Mouse (Mus musculus) forebrain, postnatal 0 days (tissue): ENCODE results near the gene Nutf2-ps1. TPM values are rescaled to one million over a fixed set of nuclear protein-coding genes. Genes with fewer than 3 reads are reported as not detected.

Experiments used
- ATAC-seq: fragments of 200-750 bp; cut with Nextera tagmentation; 2 replicates; pipeline ENCODE4 v1.8.0; 2017; ENCODE audit warnings: mild to moderate bottlenecking, moderate library complexity
- DNase-seq: peaks from one replicate; pipeline ENCODE4 v3.0.0-alpha.2; 2015
- H3K27ac ChIP-seq: fragments of 300-500 bp; sonication (generic); 2 replicates; pipeline ENCODE4 v1.5.1; 2014; ENCODE audit warnings: low read depth, mild to moderate bottlenecking, antibody characterized with exemption, low read length, moderate library complexity, mixed read lengths
- H3K27me3 ChIP-seq: fragments of 300-500 bp; sonication (generic); 2 replicates; pipeline ENCODE4 v1.6.1; 2014; ENCODE audit warnings: mild to moderate bottlenecking, low read length, mixed read lengths; ENCODE audit not compliant: insufficient read depth
- H3K36me3 ChIP-seq: fragments of 300-500 bp; sonication (generic); 2 replicates; pipeline ENCODE4 v1.6.1; 2014; ENCODE audit warnings: mild to moderate bottlenecking, moderate library complexity; ENCODE audit not compliant: insufficient read depth
- H3K4me1 ChIP-seq: fragments of 300-500 bp; sonication (generic); 2 replicates; pipeline ENCODE4 v1.6.1; 2014; ENCODE audit warnings: antibody characterized with exemption; ENCODE audit not compliant: insufficient read depth
- H3K4me2 ChIP-seq: fragments of 300-500 bp; sonication (generic); 2 replicates; pipeline ENCODE4 v1.6.1; 2014; ENCODE audit warnings: low read depth, mild to moderate bottlenecking, moderate library complexity
- H3K4me3 ChIP-seq: fragments of 300-500 bp; sonication (generic); 2 replicates; pipeline ENCODE4 v1.5.1; 2014; ENCODE audit warnings: low read depth, low read length, mixed read lengths
- H3K9ac ChIP-seq: fragments of 300-500 bp; sonication (generic); 2 replicates; pipeline ENCODE4 v1.6.1; 2014; ENCODE audit warnings: mild to moderate bottlenecking
- H3K9me3 ChIP-seq: fragments of 300-500 bp; sonication (generic); 2 replicates; pipeline ENCODE4 v1.6.1; 2016; ENCODE audit warnings: low read length
- CTCF ChIP-seq: sonication (generic); IDR thresholded peaks from 2 replicates; pipeline ENCODE4 v1.5.1; 2016; ENCODE audit warnings: antibody characterized with exemption, control low read depth, low read depth
- WGBS: fragments of 180-500 bp; shearing (Covaris S2); extraction: QIAGEN DNeasy Blood & Tissue Kit; methylation state at CpG from one replicate; pipeline ENCODE4 v1.1.7; 2014; 5-methylcytosine and 5-hydroxymethylcytosine counted together
- polyA plus RNA-seq: library from polyadenylated mRNA; unstranded; fragments of >200 nt; fragmentation: Nextera tagmentation; extraction: Ambion mirVana; gene quantifications from 2 replicates; pipeline ENCODE4 v1.2.1, GENCODE M21; 2015
- total RNA-seq: library from RNA; depleted of rRNA; stranded (reverse); fragments of >200 nt; gene quantifications from 2 replicates; pipeline ENCODE4 v1.2.3, GENCODE M21; 2014

Nutf2-ps1 gene
- total and polyA plus RNA-seq, 2 experiments from 2014 or later = 78.8 to 184 TPM

- ATAC-seq (no peak), DNase-seq (no peak)
- no peak overlapping the region for H3K4me3 ChIP-seq
- H3K36me3 ChIP-seq = no peaks in the 10 kb centered on the region
- H3K9ac ChIP-seq = no peak overlapping the region
- TF ChIP-seq CTCF = no peak
- no peaks in the 10 kb centered on the region for H3K9me3 ChIP-seq
- H3K27ac ChIP-seq = no peak overlapping the region
- no peak overlapping the region for H3K4me2 ChIP-seq
- H3K27me3 ChIP-seq = no peaks in the 10 kb centered on the region
- WGBS = 78% methylated on average over 3 of the region's 3 CpGs
- H3K4me1 ChIP-seq = no peaks in the 10 kb centered on the region
Measured at GRCm38 (mm10) chr19:53568553-53568952, 20.3 kb downstream of the Nutf2-ps1 start.

GRCm38 (mm10) chr19:53567864-53568263 lies 21.0 kb downstream of the Nutf2-ps1 start:
- peak; percentile 12; the same call in 1 of the 2 replicates for ATAC-seq
- no peak for DNase-seq
- H3K27ac ChIP-seq = no peak overlapping the region
- H3K9ac ChIP-seq = no peak overlapping the region
- WGBS = 8% methylated on average over 11 of the region's 11 CpGs
- no peaks in the 10 kb centered on the region for H3K4me1 ChIP-seq
- no peaks in the 10 kb centered on the region for H3K36me3 ChIP-seq
- H3K9me3 ChIP-seq = no peaks in the 10 kb centered on the region
- H3K27me3 ChIP-seq = no peaks in the 10 kb centered on the region
- TF ChIP-seq CTCF = no peak
- no peak overlapping the region for H3K4me3 ChIP-seq
- no peak overlapping the region for H3K4me2 ChIP-seq

DNA sequence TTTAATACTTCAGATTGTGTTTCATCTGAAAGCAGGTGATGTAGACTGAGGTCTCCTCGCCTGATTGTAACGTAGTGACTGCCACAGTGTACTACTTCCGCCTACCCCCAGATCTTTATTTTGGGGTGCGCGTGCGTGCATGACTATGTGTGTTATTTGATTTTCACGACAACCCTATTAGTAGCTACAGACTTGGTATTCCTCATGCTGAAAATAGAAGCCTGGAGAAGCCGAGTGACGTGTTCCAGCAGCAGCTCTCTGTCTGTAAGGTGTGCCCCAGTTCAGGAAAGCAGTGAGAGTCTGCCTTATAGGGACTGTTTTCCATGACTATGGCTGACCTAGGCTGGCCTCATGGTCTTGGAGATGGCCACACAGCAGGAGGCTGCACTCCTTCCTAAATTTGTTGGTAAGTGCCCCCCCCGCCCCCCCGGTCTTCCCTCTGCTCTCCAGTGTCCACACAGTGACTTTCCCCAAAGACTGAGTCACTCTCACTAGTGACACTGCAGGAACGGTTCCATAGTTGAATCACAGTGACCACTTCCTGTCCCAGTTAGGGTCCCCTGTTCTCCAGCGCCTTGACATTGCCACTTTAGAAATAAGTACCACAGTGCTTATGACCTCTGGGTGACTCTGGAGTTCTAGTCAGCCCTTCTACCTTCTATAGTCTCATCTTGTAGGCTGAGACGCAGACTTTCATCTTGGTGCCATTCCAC lies 23.1 kb downstream of the Nutf2-ps1 start:
- no peaks in the 10 kb centered on the region for H3K36me3 ChIP-seq
- no peak overlapping the region for H3K9ac ChIP-seq
- H3K4me1 ChIP-seq = no peaks in the 10 kb centered on the region
- WGBS = 96% methylated on average over 14 of the region's 14 CpGs
- no peak for DNase-seq
- H3K4me3 ChIP-seq = no peak overlapping the region
- no peaks in the 10 kb centered on the region for H3K9me3 ChIP-seq
- ATAC-seq = no peak
- H3K4me2 ChIP-seq = no peak overlapping the region
- no peaks in the 10 kb centered on the region for H3K27me3 ChIP-seq
- H3K27ac ChIP-seq = no peak overlapping the region
- no peak for TF ChIP-seq CTCF

- no peaks in the 10 kb centered on the region for H3K36me3 ChIP-seq
- H3K27me3 ChIP-seq = no peaks in the 10 kb centered on the region
- H3K4me3 ChIP-seq = no peak overlapping the region
- DNase-seq = no peak
- H3K9me3 ChIP-seq = no peaks in the 10 kb centered on the region
- WGBS = 62% methylated on average over 4 of the region's 4 CpGs
- H3K4me1 ChIP-seq = no peaks in the 10 kb centered on the region
- TF ChIP-seq CTCF = no peak
- no peak overlapping the region for H3K27ac ChIP-seq
- no peak overlapping the region for H3K4me2 ChIP-seq
- ATAC-seq = no peak
- no peak overlapping the region for H3K9ac ChIP-seq
Measured at GRCm38 (mm10) chr19:53564174-53564573, 24.7 kb downstream of the Nutf2-ps1 start.

DNA sequence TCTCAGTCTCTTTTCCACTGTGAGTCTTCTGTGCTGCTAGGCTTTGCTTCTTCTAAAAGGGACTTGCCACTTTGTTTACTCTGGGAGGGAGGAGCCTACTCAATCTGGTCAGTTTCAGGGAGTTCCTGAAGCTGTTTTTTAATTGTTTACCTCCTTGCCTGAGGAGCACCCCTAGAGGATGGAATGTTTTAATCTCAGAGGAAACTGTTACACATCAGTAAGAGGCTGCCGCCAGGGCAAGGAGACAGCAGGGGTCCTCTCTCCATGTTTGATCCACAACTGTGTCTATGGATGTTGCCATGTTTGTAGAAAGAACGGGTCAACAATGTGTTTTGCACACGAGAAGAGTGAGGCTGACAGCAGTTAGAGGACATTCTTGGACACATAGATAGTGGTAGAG lies 28.4 kb downstream of the Nutf2-ps1 start:
- Histone ChIP-seq H3K36me3 (no peaks in the 10 kb centered on the region), H3K9ac (no peak overlapping the region), H3K9me3 (no peaks in the 10 kb centered on the region), H3K27ac (no peak overlapping the region), H3K4me2 (no peak overlapping the region), H3K4me1 (no peaks in the 10 kb centered on the region), H3K4me3 (no peak overlapping the region), H3K27me3 (no peaks in the 10 kb centered on the region)
- WGBS = 80% methylated on average over 3 of the region's 3 CpGs
- ATAC-seq (no peak), DNase-seq (no peak)
- TF ChIP-seq CTCF = no peak

DNA sequence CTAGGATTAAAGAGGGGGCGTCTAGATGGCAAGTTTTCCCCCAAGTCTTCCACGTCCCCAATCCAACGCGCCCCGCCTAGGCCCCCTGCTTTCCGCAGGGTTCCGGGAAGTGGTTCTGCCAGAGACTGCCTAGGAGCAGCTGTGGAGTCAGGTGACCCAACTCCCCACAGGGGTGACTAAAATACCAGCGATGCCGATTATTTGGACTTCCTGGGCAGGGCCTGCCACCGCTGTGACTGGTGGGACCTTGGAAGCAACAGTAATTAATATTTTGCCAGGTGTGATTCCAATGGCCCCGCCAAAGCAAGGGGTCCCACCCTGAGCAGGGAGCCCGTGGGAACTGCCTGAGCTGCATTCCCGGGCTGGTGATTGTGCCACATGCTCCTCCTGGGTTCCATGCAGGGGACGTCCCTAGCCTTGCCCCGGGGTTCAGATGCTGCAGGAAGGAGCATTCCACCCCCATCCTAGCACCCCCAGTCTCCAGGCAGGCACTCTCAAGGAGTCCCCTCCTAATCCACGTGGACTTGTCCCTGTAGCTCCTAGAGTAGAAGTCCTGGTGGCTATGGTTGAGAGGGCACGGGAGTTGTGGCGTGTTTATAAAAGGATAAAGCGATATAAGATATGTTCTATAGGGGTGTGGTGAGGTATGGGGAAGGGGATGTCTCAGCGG lies 31.5 kb downstream of the Nutf2-ps1 start:
- Histone ChIP-seq H3K4me3 (no peak overlapping the region), H3K9me3 (no peaks in the 10 kb centered on the region), H3K4me2 (no peak overlapping the region), H3K27ac (no peak overlapping the region), H3K9ac (no peak overlapping the region), H3K36me3 (no peaks in the 10 kb centered on the region), H3K4me1 (no peaks in the 10 kb centered on the region), H3K27me3 (no peaks in the 10 kb centered on the region)
- DNase-seq (no peak), ATAC-seq (no peak)
- WGBS = 50% methylated on average over 20 of the region's 20 CpGs
- TF ChIP-seq CTCF = no peak

GRCm38 (mm10) chr19:53556841-53557240 lies 32.0 kb downstream of the Nutf2-ps1 start:
- ATAC-seq = no peak
- Histone ChIP-seq H3K4me2 (no peak overlapping the region), H3K27ac (no peak overlapping the region), H3K4me1 (no peaks in the 10 kb centered on the region), H3K27me3 (no peaks in the 10 kb centered on the region), H3K9me3 (no peaks in the 10 kb centered on the region), H3K4me3 (no peak overlapping the region), H3K9ac (no peak overlapping the region), H3K36me3 (no peaks in the 10 kb centered on the region)
- no peak for DNase-seq
- TF ChIP-seq CTCF = no peak
- 42% methylated on average over 6 of the region's 6 CpGs for WGBS
